Mouse (Mus musculus): ENCODE measurements around the gene Cdk8. TPM values are rescaled to one million over a fixed set of nuclear protein-coding genes. Genes with fewer than 3 reads are reported as not detected.

The Cdk8 gene
- total RNA-seq, 1 experiment, result 63.9 TPM

DNA sequence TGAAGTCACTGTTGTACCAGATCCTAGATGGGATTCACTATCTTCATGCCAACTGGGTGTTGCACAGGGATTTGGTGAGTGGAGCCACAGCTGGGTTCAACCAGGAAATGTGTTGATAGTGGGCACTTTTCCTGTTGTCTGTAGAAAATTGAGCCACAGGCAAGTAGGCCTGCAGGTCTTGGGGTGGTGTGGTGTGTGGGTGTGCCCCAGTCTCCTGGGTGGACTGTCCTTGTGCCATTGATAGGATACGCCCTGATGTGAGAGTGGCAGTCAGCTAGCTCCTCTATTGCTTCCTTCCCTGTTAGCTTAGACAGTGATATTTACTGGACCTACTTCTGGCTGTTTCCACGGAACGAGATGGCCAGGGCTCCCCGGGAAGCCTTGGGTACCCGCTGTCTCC lies 40.6 kb downstream of the Cdk8 start:
- no peak for DNase-seq (ENCODE audit: low read depth, low spot score)
- Histone ChIP-seq H3K4me1 (ENCODE audit: control insufficient read depth in 2 of 2, insufficient read depth in 2 of 2, low read length in 2 of 2, poor library complexity in 1 of 2) (0 out of 4 replicates have a peak, but pooled peaks cover 0 to 2% of the 10 kb centered on the region in 2 experiments), H3K27ac (ENCODE audit: insufficient read depth, low read depth, low read length, poor library complexity, severe bottlenecking) (no peak overlapping the region), H3K36me3 (ENCODE audit: control insufficient read depth, insufficient read depth, low read length, poor library complexity, severe bottlenecking) (peaks cover 5% of the 10 kb centered on the region; the same call in 1 of the 2 replicates), H3K9me3 (ENCODE audit: control insufficient read depth, insufficient read depth, low read depth, low read length) (no peaks in the 10 kb centered on the region), H3K9ac (ENCODE audit: insufficient read depth, low read depth, low read length, poor library complexity, severe bottlenecking) (no peak overlapping the region), H3K4me3 (ENCODE audit: insufficient read depth in 1 of 2, low read depth in 1 of 2, low read length in 2 of 2, poor library complexity in 1 of 2, severe bottlenecking in 1 of 2) (no peak overlapping the region)
- no peak for TF ChIP-seq HCFC1 (IDR thresholded peaks at IDR 0.05; ENCODE audit: borderline replicate concordance, insufficient read depth, low read length)
- TF ChIP-seq ZNF384 (IDR thresholded peaks at IDR 0.05; ENCODE audit: low read depth, low read length), result no peak
- no peak for TF ChIP-seq CHD2 (IDR thresholded peaks at IDR 0.05; ENCODE audit: low read depth, low read length)
- TF ChIP-seq ZC3H11A (IDR thresholded peaks at IDR 0.05; ENCODE audit: borderline replicate concordance, low read depth, low read length), result no peak
- no peak for TF ChIP-seq MAFK (IDR thresholded peaks at IDR 0.05; ENCODE audit: insufficient read depth, low read depth, low read length)
- in situ Hi-C loops (cut with MboI; ENCODE audit: low sequenced_read_pairs in 2 of 2, unreplicated experiment in 2 of 2), result no loop called here

DNA sequence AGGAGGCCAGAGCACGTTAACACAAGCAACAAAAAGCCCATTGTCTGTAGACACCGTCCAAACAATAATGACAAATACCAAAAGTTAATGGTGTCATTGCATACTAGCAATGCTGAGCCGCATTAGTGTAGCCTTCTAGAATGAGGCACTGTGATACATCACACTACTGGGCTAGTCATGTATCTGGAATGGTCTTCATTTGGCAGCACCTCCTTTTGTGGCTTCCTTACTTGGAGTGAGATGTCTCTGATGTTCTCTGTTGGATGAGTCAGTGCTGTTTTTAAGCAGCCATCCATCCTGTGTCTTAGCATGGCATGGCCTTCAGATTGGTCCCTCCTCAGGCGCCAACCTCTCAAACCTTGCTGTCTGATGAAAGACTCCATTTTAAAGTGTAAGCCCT lies 42.1 kb downstream of the Cdk8 start:
- H3K36me3 ChIP-seq (ENCODE audit: control insufficient read depth, insufficient read depth, low read length, poor library complexity, severe bottlenecking), result peaks cover 5% of the 10 kb centered on the region; the same call in 1 of the 2 replicates
- in situ Hi-C loops (cut with MboI; ENCODE audit: low sequenced_read_pairs in 2 of 2, unreplicated experiment in 2 of 2), result no loop called here
- no peaks in the 10 kb centered on the region for H3K9me3 ChIP-seq (ENCODE audit: control insufficient read depth, insufficient read depth, low read depth, low read length)

DNA sequence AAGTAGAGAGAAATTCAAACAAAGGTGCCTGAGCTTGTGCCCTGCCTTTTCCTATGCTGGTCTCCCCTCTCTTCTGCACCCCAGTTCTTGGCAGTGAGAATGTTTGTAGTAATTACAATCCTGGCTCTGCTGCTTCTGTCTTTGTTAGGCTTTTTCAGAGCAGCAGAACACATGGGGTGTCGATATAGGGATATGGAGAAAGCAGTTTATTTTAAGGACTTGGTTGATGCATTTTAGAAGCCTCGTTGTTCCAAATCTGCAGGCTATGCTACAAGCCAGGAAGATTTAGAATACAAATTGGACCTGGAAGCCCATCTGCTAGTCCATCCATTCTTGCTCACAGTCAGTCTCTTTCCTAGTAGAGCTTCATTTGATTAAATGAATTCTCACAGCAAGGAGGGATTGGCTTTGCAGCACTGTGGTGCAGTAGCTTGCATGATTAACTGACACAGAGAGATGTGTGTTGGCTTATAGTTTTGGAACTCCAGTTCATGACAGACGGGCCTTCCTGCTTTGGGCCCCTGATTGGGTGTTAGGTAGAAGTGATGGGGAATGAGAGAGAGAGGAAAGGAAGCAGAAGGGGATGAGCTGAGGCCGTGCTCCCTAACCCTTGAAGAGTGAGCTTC lies 43.5 kb downstream of the Cdk8 start:
- no peak for TF ChIP-seq MAFK (IDR thresholded peaks at IDR 0.05; ENCODE audit: insufficient read depth, low read depth, low read length)
- no peak for TF ChIP-seq HCFC1 (IDR thresholded peaks at IDR 0.05; ENCODE audit: borderline replicate concordance, insufficient read depth, low read length)
- TF ChIP-seq ZC3H11A (IDR thresholded peaks at IDR 0.05; ENCODE audit: borderline replicate concordance, low read depth, low read length), result no peak
- TF ChIP-seq CHD2 (IDR thresholded peaks at IDR 0.05; ENCODE audit: low read depth, low read length), result no peak
- no peak for TF ChIP-seq ZNF384 (IDR thresholded peaks at IDR 0.05; ENCODE audit: low read depth, low read length)
- DNase-seq (ENCODE audit: low read depth, low spot score), result no peak
- H3K36me3 ChIP-seq (ENCODE audit: control insufficient read depth, insufficient read depth, low read length, poor library complexity, severe bottlenecking), result peaks cover 5% of the 10 kb centered on the region; the same call in 1 of the 2 replicates
- in situ Hi-C loops (cut with MboI; ENCODE audit: low sequenced_read_pairs in 2 of 2, unreplicated experiment in 2 of 2), result no loop called here
- no peaks in the 10 kb centered on the region for H3K4me1 ChIP-seq (ENCODE audit: control insufficient read depth in 2 of 2, insufficient read depth in 2 of 2, low read length in 2 of 2, poor library complexity in 1 of 2)
- no peaks in the 10 kb centered on the region for H3K9me3 ChIP-seq (ENCODE audit: control insufficient read depth, insufficient read depth, low read depth, low read length)
- no peak overlapping the region for H3K9ac ChIP-seq (ENCODE audit: insufficient read depth, low read depth, low read length, poor library complexity, severe bottlenecking)
- H3K4me3 ChIP-seq (ENCODE audit: insufficient read depth in 1 of 2, low read depth in 1 of 2, low read length in 2 of 2, poor library complexity in 1 of 2, severe bottlenecking in 1 of 2), result no peak overlapping the region
- no peak overlapping the region for H3K27ac ChIP-seq (ENCODE audit: insufficient read depth, low read depth, low read length, poor library complexity, severe bottlenecking)

More for the DNA sequence above, 42.1 kb downstream of the Cdk8 start:
- no peak overlapping the region for H3K4me3 ChIP-seq (ENCODE audit: insufficient read depth in 1 of 2, low read depth in 1 of 2, low read length in 2 of 2, poor library complexity in 1 of 2, severe bottlenecking in 1 of 2)
- no peak for DNase-seq (ENCODE audit: low read depth, low spot score)
- no peak overlapping the region for H3K9ac ChIP-seq (ENCODE audit: insufficient read depth, low read depth, low read length, poor library complexity, severe bottlenecking)
- no peak overlapping the region for H3K27ac ChIP-seq (ENCODE audit: insufficient read depth, low read depth, low read length, poor library complexity, severe bottlenecking)
- no peaks in the 10 kb centered on the region for H3K4me1 ChIP-seq (ENCODE audit: control insufficient read depth in 2 of 2, insufficient read depth in 2 of 2, low read length in 2 of 2, poor library complexity in 1 of 2)
- TF ChIP-seq HCFC1 (IDR thresholded peaks at IDR 0.05; ENCODE audit: borderline replicate concordance, insufficient read depth, low read length), result no peak
- TF ChIP-seq CHD2 (IDR thresholded peaks at IDR 0.05; ENCODE audit: low read depth, low read length), result no peak
- TF ChIP-seq MAFK (IDR thresholded peaks at IDR 0.05; ENCODE audit: insufficient read depth, low read depth, low read length), result no peak
- no peak for TF ChIP-seq ZNF384 (IDR thresholded peaks at IDR 0.05; ENCODE audit: low read depth, low read length)
- no peak for TF ChIP-seq ZC3H11A (IDR thresholded peaks at IDR 0.05; ENCODE audit: borderline replicate concordance, low read depth, low read length)

DNA sequence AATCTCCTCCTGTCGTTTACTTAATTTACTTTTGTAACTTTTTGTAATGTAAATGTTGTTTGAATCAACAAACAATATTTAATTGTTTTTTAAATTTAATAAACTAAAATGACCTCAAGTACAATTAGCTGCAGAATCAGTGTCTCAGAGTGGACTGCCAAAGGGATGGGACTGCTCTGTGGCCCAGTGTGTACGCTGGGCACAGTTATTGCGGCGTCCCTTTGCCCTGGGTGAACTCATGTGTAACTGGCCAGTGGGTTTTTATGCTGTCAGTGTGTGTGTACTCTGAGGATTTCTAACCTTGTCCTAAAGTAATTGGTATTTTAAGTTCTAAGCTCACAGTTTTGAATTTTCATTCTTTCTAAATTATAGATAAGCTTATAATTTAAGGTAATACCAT lies 46.5 kb downstream of the Cdk8 start:
- DNase-seq (ENCODE audit: low read depth, low spot score), result no peak
- in situ Hi-C loops (cut with MboI; ENCODE audit: low sequenced_read_pairs in 2 of 2, unreplicated experiment in 2 of 2), result no loop called here
- Histone ChIP-seq H3K27ac (ENCODE audit: insufficient read depth, low read depth, low read length, poor library complexity, severe bottlenecking) (no peak overlapping the region), H3K36me3 (ENCODE audit: control insufficient read depth, insufficient read depth, low read length, poor library complexity, severe bottlenecking) (peaks cover 4% of the 10 kb centered on the region), H3K9me3 (ENCODE audit: control insufficient read depth, insufficient read depth, low read depth, low read length) (no peaks in the 10 kb centered on the region), H3K4me3 (ENCODE audit: insufficient read depth in 1 of 2, low read depth in 1 of 2, low read length in 2 of 2, poor library complexity in 1 of 2, severe bottlenecking in 1 of 2) (no peak overlapping the region), H3K4me1 (ENCODE audit: control insufficient read depth in 2 of 2, insufficient read depth in 2 of 2, low read length in 2 of 2, poor library complexity in 1 of 2) (no peaks in the 10 kb centered on the region), H3K9ac (ENCODE audit: insufficient read depth, low read depth, low read length, poor library complexity, severe bottlenecking) (no peak overlapping the region)
- TF ChIP-seq HCFC1 (IDR thresholded peaks at IDR 0.05; ENCODE audit: borderline replicate concordance, insufficient read depth, low read length) (no peak), MAFK (IDR thresholded peaks at IDR 0.05; ENCODE audit: insufficient read depth, low read depth, low read length) (no peak), CHD2 (IDR thresholded peaks at IDR 0.05; ENCODE audit: low read depth, low read length) (no peak), ZC3H11A (IDR thresholded peaks at IDR 0.05; ENCODE audit: borderline replicate concordance, low read depth, low read length) (no peak), ZNF384 (IDR thresholded peaks at IDR 0.05; ENCODE audit: low read depth, low read length) (no peak)
